Mouse (Mus musculus) kidney, adult 2 months (tissue): ENCODE measurements around the gene Zfand6. TPM values are rescaled to one million over a fixed set of nuclear protein-coding genes. Genes with fewer than 3 reads are reported as not detected.
A peak's percentile ranks its signal among the peaks of the same experiment; 100 is the strongest.

Experiments used
- DNase-seq: peaks from one replicate; pipeline ENCODE4 v3.0.0; 2021
- H3K27ac ChIP-seq: fragments of 200-500 bp; 2 replicates; pipeline ENCODE4 v1.5.1; 2012; ENCODE audit warnings: low read depth, low read length, control low read depth, inconsistent platforms; ENCODE audit not compliant: insufficient read depth
- H3K27me3 ChIP-seq: fragments of 200-500 bp; replicated peaks from 2 replicates; pipeline ENCODE4 v1.6.1; 2012; ENCODE audit warnings: mild to moderate bottlenecking, moderate library complexity, low read length, inconsistent platforms; ENCODE audit not compliant: control insufficient read depth, insufficient read depth
- H3K36me3 ChIP-seq: fragments of 200-500 bp; 2 replicates; pipeline ENCODE4 v1.6.1; 2012; ENCODE audit warnings: mild to moderate bottlenecking, moderate library complexity, low read length, inconsistent platforms; ENCODE audit not compliant: control insufficient read depth, insufficient read depth
- H3K4me1 ChIP-seq: fragments of 200-500 bp; 2 replicates; pipeline ENCODE4 v1.6.1; 2011; ENCODE audit warnings: low read length; ENCODE audit not compliant: control insufficient read depth, insufficient read depth
- H3K4me3 ChIP-seq: fragments of 200-500 bp; 2 replicates; pipeline ENCODE4 v1.5.1; 2011; ENCODE audit warnings: mild to moderate bottlenecking, low read depth, low read length, control low read depth; ENCODE audit not compliant: insufficient read depth
- CTCF ChIP-seq: fragments of 200-500 bp; conservative IDR thresholded peaks from 2 replicates; pipeline ENCODE4 v1.5.1; 2011; ENCODE audit warnings: low read depth, mild to moderate bottlenecking, control low read depth, low read length, moderate library complexity, mixed read lengths; ENCODE audit not compliant: insufficient read depth, insufficient read length
- POLR2A ChIP-seq: fragments of 200-500 bp; IDR thresholded peaks from one replicate; pipeline ENCODE4 v1.6.1; 2011; ENCODE audit warnings: low read depth, low read length, control low read depth
- WGBS: fragments of 180-500 bp; shearing (Covaris S2); methylation state at CpG from one replicate; pipeline ENCODE4 v1.1.7; 2018; 5-methylcytosine and 5-hydroxymethylcytosine counted together
- polyA plus RNA-seq: library from polyadenylated mRNA; depleted of rRNA; stranded (reverse); fragments of >200 nt; gene quantifications from 2 replicates; pipeline ENCODE4 v1.2.3, GENCODE M21; 2012; rRNA removed

Zfand6 gene
- polyA plus RNA-seq, 1 experiment, result 62.5 TPM

GRCm38 (mm10) chr7:84585086-84585485 is 104.7 kb downstream of the Zfand6 start:
- 81% methylated on average over 4 of the region's 4 CpGs for whole genome bisulfite sequencing

GRCm38 (mm10) chr7:84579769-84580168 is 110.0 kb downstream of the Zfand6 start:
- Histone ChIP-seq H3K4me1 (no peaks in the 10 kb centered on the region), H3K4me3 (no peak overlapping the region), H3K36me3 (no peaks in the 10 kb centered on the region), H3K27me3 (no peaks in the 10 kb centered on the region), H3K27ac (no peak overlapping the region)
- TF ChIP-seq POLR2A (no peak), CTCF (no peak)
- WGBS, result 79% methylated on average over 1 of the region's 1 CpGs
- no peak for DNase-seq

More at GRCm38 (mm10) chr7:84585086-84585485, 104.7 kb downstream of the Zfand6 start:
- H3K36me3 ChIP-seq, result no peaks in the 10 kb centered on the region; the same call in 1 of the 2 replicates
- H3K27ac ChIP-seq, result no peak overlapping the region
- TF ChIP-seq CTCF, result no peak
- no peak for TF ChIP-seq POLR2A
- H3K27me3 ChIP-seq, result no peaks in the 10 kb centered on the region
- H3K4me1 ChIP-seq, result no peaks in the 10 kb centered on the region
- H3K4me3 ChIP-seq, result no peak overlapping the region
- DNase-seq, result no peak

- Histone ChIP-seq H3K27ac (no peak overlapping the region), H3K27me3 (no peaks in the 10 kb centered on the region), H3K4me1 (no peaks in the 10 kb centered on the region), H3K36me3 (no peaks in the 10 kb centered on the region), H3K4me3 (no peak overlapping the region)
- 100% methylated on average over 1 of the region's 1 CpGs for WGBS
- TF ChIP-seq POLR2A (no peak), CTCF (no peak)
- DNase-seq, result no peak
These were observed 110.9 kb downstream of the Zfand6 start for GRCm38 (mm10) chr7:84578841-84579240.

- Histone ChIP-seq H3K36me3 (no peaks in the 10 kb centered on the region), H3K27ac (no peak overlapping the region), H3K4me3 (no peak overlapping the region), H3K4me1 (no peaks in the 10 kb centered on the region), H3K27me3 (no peaks in the 10 kb centered on the region)
- TF ChIP-seq POLR2A (no peak), CTCF (no peak)
- 77% methylated on average over 2 of the region's 2 CpGs for WGBS
- DNase-seq, result no peak
These were observed 112.7 kb downstream of the Zfand6 start for GRCm38 (mm10) chr7:84577034-84577433.

GRCm38 (mm10) chr7:84566200-84566599 is 123.6 kb downstream of the Zfand6 start:
- peaks cover 3% of the 10 kb centered on the region; the same call in 1 of the 2 replicates for H3K4me1 ChIP-seq
- WGBS, result 53% methylated on average over 6 of the region's 6 CpGs
- no peaks in the 10 kb centered on the region for H3K36me3 ChIP-seq
- H3K4me3 ChIP-seq, result no peak overlapping the region
- DNase-seq, result peak; percentile 32
- H3K27me3 ChIP-seq, result no peaks in the 10 kb centered on the region
- 0 out of 2 replicates have a peak overlapping the region, but pooled peaks have one; percentile 11 for H3K27ac ChIP-seq
- TF ChIP-seq POLR2A (no peak), CTCF (no peak)

GRCm38 (mm10) chr7:84564236-84564635 is 125.5 kb downstream of the Zfand6 start:
- no peak for DNase-seq
- 76% methylated on average over 3 of the region's 3 CpGs for WGBS
- Histone ChIP-seq H3K36me3 (no peaks in the 10 kb centered on the region), H3K27ac (no peak overlapping the region), H3K4me3 (no peak overlapping the region), H3K4me1 (peaks cover 3% of the 10 kb centered on the region; the same call in 1 of the 2 replicates), H3K27me3 (no peaks in the 10 kb centered on the region)
- TF ChIP-seq POLR2A (no peak), CTCF (no peak)

Other genes starting within 250 kb of the Zfand6 start
- gene Gm2115, start 161.0 kb downstream of the Zfand6 start, polyA plus RNA-seq, result 1.1 and 1.6 TPM in 2 replicates
- 850 and 987 TPM in 2 replicates for gene Fah, start 83.2 kb downstream of the Zfand6 start, polyA plus RNA-seq
- not detected in 2 replicates for gene Olfr291, start 163.6 kb upstream of the Zfand6 start, polyA plus RNA-seq